Mouse (Mus musculus): ENCODE measurements around the gene Afm.

Gene Afm

GRCm38 (mm10) chr5:90518356-90519100 is at the start of gene Afm:
Gene Afm (plus strand): TSS chr5:90518932.
- no peak for DNase-seq (ENCODE audit: low spot score)

- no peak for DNase-seq (ENCODE audit: low spot score)
These were observed 47.9 kb upstream of the Afm start for GRCm38 (mm10) chr5:90470836-90471235.

DNA sequence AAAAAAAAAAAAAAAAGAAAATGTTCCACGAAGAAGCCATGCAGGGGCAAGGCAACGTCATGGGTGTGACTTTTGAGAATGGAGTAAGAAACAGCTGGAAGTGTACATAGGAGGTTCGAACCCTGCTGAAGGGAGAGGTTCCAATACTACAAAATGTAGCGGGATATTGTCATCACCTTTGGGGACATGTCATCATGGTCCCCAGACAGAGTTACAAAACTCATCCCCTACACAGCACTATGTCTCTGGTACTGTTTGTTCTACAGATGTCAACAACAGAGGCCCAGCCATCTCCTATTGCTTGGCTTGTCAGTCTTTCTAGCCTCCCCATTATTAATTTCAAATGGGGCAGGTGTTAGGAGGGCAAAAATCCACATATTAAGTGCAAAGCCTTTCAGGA is 44.8 kb upstream of the Afm start:
- DNase-seq (ENCODE audit: low spot score), result no peak

- no peak for DNase-seq (ENCODE audit: low spot score)
These were observed 44.4 kb upstream of the Afm start for GRCm38 (mm10) chr5:90474369-90474768.

GRCm38 (mm10) chr5:90476741-90477140 is 42.0 kb upstream of the Afm start:
- no peak for DNase-seq (ENCODE audit: low spot score)

GRCm38 (mm10) chr5:90477308-90478140 is 41.2 kb upstream of the Afm start:
- DNase-seq (ENCODE audit: low spot score), result no peak

- no peak for DNase-seq (ENCODE audit: low spot score)
These were observed 39.8 kb upstream of the Afm start for GRCm38 (mm10) chr5:90478886-90479285.

- DNase-seq (ENCODE audit: low spot score), result no peak
These were observed 33.1 kb upstream of the Afm start for GRCm38 (mm10) chr5:90485597-90485996.

DNA sequence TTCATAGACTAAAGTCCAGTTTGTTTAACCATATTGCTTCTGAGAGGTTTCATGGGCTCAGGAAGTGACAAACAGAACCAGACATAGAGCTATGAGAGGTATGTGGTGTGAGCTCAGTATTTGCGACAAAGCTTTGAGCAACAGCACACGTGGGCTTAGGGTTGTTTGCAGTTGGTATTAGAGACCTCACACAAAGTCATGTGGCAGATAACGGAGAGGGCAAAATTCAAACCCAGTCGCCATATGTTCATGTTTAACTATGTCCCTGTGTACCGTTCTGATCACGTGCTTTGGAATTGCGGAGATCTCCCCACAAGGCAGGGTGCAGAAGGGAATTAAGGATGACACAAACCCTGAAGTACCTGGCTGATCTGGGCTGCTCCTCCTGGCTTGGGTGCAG is 30.4 kb upstream of the Afm start:
- DNase-seq (ENCODE audit: low spot score), result no peak

DNA sequence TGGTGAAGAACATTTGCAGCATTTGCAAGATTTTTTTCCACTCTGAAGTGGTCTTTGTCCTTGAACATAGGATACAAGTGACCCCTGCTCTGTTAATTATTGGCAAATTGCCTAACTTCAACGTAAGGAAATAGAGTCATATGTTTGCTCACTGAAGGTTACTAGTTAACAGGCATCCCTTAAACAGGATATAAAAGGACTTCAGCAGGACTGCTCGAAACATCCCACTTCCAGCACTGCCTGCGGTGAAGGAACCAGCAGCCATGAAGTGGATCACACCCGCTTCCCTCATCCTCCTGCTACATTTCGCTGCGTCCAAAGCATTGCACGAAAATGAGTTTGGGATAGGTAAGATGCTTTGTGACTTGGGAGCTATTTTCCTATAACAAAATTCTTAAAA is 28.2 kb upstream of the Afm start, which contains the start of gene Afp:
Afp (plus strand) TSS at position 220 of the 400 bp plus-strand sequence.
- DNase-seq (ENCODE audit: low spot score), result no peak

- no peak for DNase-seq (ENCODE audit: low spot score)
These were observed 26.3 kb upstream of the Afm start for GRCm38 (mm10) chr5:90492440-90492839.

GRCm38 (mm10) chr5:90494308-90494707 is 24.4 kb upstream of the Afm start:
- DNase-seq (ENCODE audit: low spot score), result no peak

DNA sequence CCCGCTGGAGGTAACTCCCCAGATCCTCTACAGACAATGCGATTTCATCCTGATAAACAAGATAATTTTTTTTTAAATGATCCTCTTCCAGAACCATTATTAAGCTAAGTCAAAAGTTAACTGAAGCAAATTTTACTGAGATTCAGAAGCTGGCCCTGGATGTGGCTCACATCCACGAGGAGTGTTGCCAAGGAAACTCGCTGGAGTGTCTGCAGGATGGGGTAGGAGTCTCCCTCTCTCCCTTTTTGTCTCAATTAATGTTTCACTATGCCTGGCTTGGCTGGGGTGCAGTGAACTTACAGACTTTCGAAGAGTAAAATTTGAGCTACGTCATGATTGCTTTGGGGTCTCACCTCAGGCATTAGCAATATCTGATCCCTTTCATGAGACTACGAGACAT is 19.2 kb upstream of the Afm start:
- DNase-seq (ENCODE audit: low spot score), result no peak

DNA sequence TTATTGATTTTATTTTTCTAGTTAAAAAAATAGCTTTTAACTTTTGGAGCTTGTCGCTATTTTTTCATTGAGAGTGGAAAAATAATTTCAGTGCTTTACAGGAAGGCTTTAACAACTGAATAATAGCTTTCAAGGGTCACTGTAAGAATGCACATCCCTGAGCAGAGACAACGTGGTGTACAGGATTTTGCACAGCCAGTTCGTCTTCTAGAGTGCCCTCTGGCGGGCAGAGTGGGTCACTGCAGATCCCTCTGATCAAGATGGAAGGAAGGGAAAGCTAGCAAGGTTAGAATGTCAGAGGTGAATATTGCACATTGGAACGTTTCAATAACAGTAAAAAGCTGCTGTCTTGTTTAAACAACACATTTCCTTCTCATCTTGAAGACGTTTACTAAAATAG is 18.0 kb upstream of the Afm start:
- DNase-seq (ENCODE audit: low spot score), result peak; percentile 19

DNA sequence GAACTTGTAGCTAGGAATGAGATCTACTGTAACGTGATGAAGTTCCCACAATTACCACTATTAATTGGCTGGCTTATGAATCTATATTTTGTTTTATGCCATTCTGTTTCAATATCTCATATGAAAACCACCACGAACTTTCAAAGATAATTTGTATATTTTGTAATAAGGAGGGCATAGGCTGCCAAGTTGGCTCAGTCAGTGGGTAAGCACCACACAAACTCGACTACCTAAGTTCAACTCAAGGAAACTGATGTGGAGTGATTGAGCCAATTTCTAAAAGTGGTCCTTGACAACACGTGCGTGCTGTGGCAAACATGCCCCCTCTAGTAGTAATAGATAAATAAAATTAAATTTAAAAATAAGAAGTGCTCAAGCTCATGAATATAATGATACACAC is 17.0 kb upstream of the Afm start:
- DNase-seq (ENCODE audit: low spot score), result no peak

- DNase-seq (ENCODE audit: low spot score), result no peak
These were observed 14.0 kb upstream of the Afm start for GRCm38 (mm10) chr5:90504742-90505141.

- no peak for DNase-seq (ENCODE audit: low spot score)
These were observed 12.2 kb upstream of the Afm start for GRCm38 (mm10) chr5:90506507-90506906.

- no peak for DNase-seq (ENCODE audit: low spot score)
These were observed 11.3 kb upstream of the Afm start for GRCm38 (mm10) chr5:90507411-90507949.

GRCm38 (mm10) chr5:90509828-90510592 is 8.7 kb upstream of the Afm start:
- DNase-seq (ENCODE audit: low spot score), result no peak

GRCm38 (mm10) chr5:90512288-90512955 is 6.3 kb upstream of the Afm start:
- no peak for DNase-seq (ENCODE audit: low spot score)

GRCm38 (mm10) chr5:90515561-90515960 is 3.2 kb upstream of the Afm start:
- DNase-seq (ENCODE audit: low spot score), result no peak

DNA sequence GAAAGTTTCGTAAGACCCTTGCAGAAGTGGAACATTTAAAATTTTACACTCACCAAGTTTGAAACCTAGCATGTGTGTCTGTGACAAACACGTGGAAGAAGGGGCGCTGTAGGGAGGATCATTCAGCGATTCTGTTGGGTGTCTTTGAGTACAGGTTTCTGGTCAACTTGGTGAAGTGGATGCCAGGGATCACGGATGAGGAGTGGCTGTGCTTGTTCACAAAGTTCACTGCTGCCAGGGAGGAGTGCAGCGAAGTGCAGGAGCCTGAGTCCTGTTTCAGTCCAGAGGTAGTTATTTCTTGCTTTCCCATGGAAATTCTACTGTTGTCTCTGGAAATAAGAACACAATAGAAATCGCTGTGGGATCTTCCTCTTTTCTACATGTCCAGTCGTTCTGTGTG is 32.5 kb downstream of the Afm start:
- no peak for DNase-seq (ENCODE audit: low spot score)
